Mouse (Mus musculus) hematopoietic stem cell, adult 5-6 weeks (primary cell): ENCODE results near the gene I830077J02Rik. TPM values are rescaled to one million over a fixed set of nuclear protein-coding genes. Genes with fewer than 3 reads are reported as not detected.

Source experiments
- ATAC-seq, 2 experiments: fragments of 125-278 bp in 1 of 2; replicated peaks in 1 of 2; 2 replicates each; pipeline ENCODE4 v1.8.0; 2016 to 2017; ENCODE audit warnings: inconsistent platforms in 2 of 2, mild to moderate bottlenecking in 2 of 2, moderate number of reproducible peaks in 2 of 2, low read depth in 1 of 2, moderate TSS enrichment in 1 of 2; ENCODE audit not compliant: low FRiP score in 2 of 2, poor library complexity in 2 of 2, severe bottlenecking in 2 of 2, insufficient read depth in 1 of 2, low TSS enrichment in 1 of 2
- total RNA-seq: library from RNA; stranded (forward); fragments of 172-1452, 232-1000 nt; gene quantifications from 2 replicates; pipeline ENCODE4 v1.2.3, GENCODE M21; 2017

The I830077J02Rik gene
- total RNA-seq, 1 experiment from 2014 or later: 3.9 TPM

- peak; percentile 77 to 80 for ATAC-seq
These were observed 31.7 kb downstream of the I830077J02Rik start for GRCm38 (mm10) chr3:105900716-105901115.

GRCm38 (mm10) chr3:105900266-105900665 is 32.2 kb downstream of the I830077J02Rik start:
- ATAC-seq: no peak; a peak in 1 of 4 replicates

- ATAC-seq: peak; percentile 34 to 36; a peak in 2 of 4 replicates
These were observed 32.9 kb downstream of the I830077J02Rik start for GRCm38 (mm10) chr3:105899394-105900147.

- no peak for ATAC-seq
These were observed 33.6 kb downstream of the I830077J02Rik start for GRCm38 (mm10) chr3:105898861-105899260.

DNA sequence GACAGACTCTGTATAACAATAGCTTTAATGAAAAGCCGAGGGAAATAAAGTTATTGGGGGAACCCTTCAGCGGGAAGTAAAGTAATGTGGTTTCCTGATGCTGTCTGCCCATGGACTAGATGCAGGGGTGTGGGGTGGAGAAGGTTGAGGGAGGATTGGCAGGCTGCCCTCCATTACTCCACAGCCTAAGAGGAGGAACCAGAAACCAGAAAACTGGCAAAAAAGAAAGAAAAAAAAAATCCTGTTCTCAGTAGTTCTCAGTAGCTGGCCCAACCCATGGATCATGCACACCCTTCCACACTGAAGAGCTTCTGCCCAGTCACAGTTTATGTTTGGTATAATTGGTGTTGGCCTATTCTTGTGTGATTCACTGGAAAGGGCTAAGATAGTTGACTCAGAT is 34.1 kb downstream of the I830077J02Rik start:
- ATAC-seq: peak; percentile 13 to 20; a peak in 3 of 4 replicates

DNA sequence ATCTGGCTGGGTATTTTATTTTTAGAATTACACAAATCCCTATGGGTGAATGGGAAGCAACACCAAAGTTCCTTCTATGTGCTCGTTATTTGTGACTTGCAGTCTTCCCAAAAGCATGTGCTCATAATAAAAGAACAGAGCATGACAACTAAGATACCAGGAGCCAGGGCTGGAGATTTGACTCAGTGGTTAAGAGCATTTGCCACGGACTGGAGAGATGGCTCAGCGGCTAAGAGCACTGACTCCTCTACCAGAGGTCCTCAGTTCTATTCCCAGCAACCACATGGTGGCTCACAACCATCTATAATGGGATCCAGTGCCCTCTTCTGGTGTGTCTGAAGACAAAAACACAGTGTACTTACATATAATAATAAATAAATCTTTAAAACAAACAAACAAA is 35.7 kb downstream of the I830077J02Rik start:
- no peak for ATAC-seq

DNA sequence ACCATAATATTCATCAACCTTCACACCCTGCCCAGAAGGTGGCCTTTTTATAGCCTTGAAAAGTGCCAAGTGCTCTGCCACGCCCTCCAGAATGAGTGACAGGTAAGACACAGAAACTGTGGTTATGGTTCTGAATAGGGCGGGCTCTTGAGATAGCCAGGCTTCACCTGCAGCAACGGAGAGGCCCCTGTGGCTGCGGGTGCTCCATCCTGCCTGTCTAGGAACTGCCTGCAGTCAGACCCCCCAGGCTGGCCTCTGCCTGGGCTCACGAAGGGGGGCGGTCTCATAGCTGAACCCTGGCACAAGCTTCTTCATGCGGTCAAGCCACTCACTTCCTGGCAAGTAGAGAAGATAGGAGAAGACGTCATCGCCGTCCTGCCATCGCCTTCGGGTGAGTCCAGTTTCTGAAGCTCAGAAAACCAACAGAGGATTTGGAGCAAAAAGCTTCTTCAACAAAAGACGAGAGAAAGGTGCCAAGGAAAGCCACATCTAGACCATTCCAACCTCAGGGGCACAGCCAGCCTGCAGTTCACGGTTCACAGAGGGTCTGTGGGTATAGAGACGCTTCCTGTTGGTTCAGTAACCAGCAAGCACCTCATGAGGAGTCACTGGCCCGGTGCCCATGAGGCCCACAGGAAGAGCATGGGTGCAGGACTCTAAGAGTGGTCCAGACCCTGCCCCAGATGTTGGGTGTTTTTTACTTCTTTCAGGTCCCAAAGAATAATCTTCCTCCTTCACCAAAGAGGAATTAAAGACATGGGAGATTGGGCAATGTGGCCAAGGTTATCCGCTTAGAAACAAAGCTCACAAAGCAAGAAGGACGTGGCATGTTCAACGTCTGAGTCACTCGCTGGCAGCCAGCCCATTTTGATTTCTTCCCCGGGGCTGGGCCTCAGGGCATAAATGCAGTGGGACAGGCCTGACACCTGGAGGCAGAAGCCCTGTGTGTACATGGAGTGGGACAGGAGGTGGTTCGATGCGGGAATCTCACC is 37.6 kb downstream of the I830077J02Rik start:
- peak; percentile 46 to 53 for ATAC-seq

GRCm38 (mm10) chr3:105893941-105894391 is 38.5 kb downstream of the I830077J02Rik start:
- no peak for ATAC-seq

GRCm38 (mm10) chr3:105892572-105893495 is 39.6 kb downstream of the I830077J02Rik start:
- peak; percentile 30; a peak in 3 of 4 replicates for ATAC-seq

GRCm38 (mm10) chr3:105891760-105892571 is 40.5 kb downstream of the I830077J02Rik start:
- ATAC-seq: peak; percentile 43 to 62

DNA sequence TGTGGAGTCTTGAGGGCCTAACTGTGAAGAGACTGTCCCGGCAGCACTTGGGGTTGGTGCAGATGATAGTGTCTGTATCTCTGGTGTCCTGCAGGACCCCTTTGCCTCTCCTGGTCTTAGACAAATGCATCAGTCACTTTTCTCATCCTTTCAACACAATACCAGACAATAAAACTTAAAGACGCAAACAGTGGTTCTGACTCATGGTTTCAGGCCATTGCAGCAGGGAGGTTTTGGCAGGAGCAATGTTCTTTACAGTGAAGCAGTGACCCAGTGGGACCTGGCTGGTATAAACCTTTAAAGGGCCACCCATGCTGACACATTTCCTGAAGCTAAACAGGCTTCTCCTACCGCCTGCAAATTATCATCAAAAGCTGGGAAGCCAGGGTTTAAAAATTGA is 41.3 kb downstream of the I830077J02Rik start:
- ATAC-seq: no peak

DNA sequence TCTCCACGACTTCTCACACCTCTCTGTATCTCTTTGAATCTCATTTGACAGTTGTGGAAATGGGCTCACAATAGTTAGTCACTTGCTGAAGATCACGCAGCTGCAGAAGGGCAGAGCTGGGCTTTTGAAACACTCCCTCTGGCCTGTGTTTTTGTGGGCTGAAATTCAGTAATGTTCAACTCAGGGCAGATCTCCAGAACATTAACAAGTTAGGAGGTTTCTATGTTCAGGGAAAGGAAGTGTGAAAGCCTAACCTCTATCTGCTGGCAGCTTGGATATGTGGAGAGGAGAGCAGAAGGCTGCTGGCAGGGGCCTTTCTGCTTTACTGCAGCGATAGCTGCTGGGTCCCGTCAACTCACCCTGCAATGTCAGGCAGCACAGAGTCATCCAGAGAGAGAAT is 42.2 kb downstream of the I830077J02Rik start:
- no peak for ATAC-seq

GRCm38 (mm10) chr3:105888961-105889360 is 43.5 kb downstream of the I830077J02Rik start:
- ATAC-seq: no peak

DNA sequence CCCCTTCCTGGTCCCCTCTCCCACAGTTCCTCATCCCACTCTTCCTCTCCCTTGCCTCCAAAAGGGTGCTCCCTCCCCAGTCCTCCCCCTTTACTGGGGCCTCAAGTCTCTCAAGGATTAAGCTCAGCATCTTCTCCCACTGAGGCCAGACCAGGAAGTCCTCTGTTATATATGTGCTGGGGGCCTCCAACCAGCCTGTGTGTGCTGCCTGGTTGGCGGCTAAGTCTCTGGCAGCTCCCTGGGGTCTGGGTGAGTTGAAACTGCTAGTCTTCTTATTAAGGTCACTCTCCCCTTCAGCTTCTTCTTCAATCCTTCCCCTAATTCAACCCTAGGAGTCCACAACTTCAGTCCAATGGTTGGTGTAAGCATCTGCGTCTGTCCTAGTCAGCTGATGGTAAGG is 49.4 kb downstream of the I830077J02Rik start:
- no peak for ATAC-seq

DNA sequence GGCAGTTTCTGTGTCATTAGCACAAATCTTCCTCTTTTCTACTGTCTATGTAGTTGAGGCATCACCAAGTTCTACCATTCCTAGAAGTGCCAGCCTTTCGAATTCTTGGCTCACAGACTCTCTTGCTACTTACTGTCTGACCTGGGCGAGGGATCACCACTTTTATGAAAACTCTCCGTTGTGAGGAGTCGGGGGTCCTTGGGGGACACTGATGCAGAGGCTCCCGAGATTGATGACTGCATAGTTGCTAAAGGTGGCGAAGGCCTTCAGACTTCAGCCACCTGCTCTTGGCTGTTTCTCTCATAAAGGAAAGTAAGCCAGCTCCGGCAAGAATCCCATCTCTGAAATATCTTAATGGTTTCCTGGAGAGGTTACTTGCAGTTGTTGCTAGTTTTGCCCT is 50.4 kb downstream of the I830077J02Rik start:
- no peak for ATAC-seq

DNA sequence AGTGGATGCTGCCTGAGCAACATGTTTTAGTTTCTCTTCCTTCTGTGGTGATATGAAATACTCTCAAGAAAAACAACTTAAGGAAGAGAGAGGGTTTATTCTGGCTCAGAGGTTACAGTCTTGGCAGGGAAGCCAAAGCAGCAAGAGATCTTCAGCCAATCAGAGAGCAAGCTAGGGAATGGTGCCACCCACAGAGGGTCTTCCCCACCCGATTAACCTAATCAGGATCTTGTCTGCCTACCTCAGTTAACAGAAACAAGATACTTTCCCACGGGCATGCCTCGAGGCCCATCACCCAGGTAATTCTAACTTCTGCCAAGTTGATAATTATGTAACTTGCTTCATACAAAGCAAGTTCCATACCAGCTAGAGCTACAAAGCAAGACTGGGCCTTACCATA is 52.0 kb downstream of the I830077J02Rik start:
- no peak for ATAC-seq
